Mouse (Mus musculus): Measurements from ENCODE around the gene Rpl28. TPM values are rescaled to one million over a fixed set of nuclear protein-coding genes. Genes with fewer than 3 reads are reported as not detected.

The Rpl28 gene
- polyA plus RNA-seq, 1 experiment from 2014 or later, result 203 TPM

DNA sequence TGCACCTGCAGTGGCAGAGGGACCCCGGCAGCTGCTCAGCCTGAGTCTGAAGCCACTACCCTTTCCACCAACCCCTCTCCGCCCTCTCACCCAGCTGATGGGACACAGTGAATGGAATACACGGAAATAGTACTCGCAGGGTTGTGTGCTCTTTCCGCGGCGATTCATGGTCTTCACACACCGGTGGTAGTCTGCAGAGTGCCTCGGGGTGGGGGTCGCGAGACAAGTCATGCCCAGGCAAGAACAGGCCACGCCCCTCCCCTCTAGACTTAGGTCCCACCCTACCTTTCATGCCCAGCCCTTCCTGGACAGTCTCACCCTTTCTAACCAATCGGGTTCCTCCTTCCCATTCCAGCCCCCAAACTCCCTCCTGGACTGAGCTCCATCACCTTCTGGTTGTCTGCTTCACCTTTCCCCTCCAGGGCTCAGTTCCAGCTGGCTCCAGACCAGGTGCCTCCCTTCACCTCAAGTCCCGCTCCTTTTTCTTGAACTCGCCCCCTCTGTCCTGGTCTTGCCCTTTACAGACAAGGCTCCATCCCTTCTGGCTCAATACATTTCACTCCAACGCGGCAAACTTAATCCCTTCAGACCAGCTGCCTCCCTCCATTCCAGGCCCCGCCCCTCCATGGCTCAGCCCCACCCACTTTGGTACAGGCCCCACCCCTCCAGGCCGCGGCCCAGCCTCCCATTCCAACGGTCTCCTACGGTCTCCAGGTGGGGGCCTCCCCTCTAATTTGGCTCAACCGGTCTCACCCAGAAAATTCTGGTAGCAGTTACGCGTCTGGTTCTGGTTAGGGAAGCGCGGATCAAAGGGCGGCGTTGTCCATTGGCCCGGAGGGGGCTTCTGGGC lies 40.5 kb upstream of the Rpl28 start:
- no peaks in the 10 kb centered on the region for H3K9me3 ChIP-seq (ENCODE audit: control insufficient read depth, low read length)
- H3K4me1 ChIP-seq (replicated peaks; ENCODE audit: control insufficient read depth, insufficient read depth, low read length), result peaks cover 10% of the 10 kb centered on the region
- peak overlapping the region; percentile 32 for H3K4me3 ChIP-seq (ENCODE audit: low read depth, low read length)
- H3K27ac ChIP-seq (ENCODE audit: low read depth, low read length), result 0 out of 2 replicates have a peak overlapping the region, but pooled peaks have one; percentile 7
- peak; percentile 85 for DNase-seq (ENCODE audit: low spot score)
- WGBS, result 1% methylated on average over 30 of the region's 30 CpGs
- no peaks in the 10 kb centered on the region for H3K36me3 ChIP-seq (ENCODE audit: control insufficient read depth, insufficient read depth, low read length)
- ATAC-seq (replicated peaks; ENCODE audit: low FRiP score), result peak; percentile 78
- peak overlapping the region; percentile 27; the same call in 1 of the 2 replicates for H3K9ac ChIP-seq (ENCODE audit: low read length)
- H3K27me3 ChIP-seq (ENCODE audit: control insufficient read depth, insufficient read depth, low read length), result no peaks in the 10 kb centered on the region
- H3K4me2 ChIP-seq (ENCODE audit: low read depth, low read length, severe bottlenecking), result peak overlapping the region; percentile 41

DNA sequence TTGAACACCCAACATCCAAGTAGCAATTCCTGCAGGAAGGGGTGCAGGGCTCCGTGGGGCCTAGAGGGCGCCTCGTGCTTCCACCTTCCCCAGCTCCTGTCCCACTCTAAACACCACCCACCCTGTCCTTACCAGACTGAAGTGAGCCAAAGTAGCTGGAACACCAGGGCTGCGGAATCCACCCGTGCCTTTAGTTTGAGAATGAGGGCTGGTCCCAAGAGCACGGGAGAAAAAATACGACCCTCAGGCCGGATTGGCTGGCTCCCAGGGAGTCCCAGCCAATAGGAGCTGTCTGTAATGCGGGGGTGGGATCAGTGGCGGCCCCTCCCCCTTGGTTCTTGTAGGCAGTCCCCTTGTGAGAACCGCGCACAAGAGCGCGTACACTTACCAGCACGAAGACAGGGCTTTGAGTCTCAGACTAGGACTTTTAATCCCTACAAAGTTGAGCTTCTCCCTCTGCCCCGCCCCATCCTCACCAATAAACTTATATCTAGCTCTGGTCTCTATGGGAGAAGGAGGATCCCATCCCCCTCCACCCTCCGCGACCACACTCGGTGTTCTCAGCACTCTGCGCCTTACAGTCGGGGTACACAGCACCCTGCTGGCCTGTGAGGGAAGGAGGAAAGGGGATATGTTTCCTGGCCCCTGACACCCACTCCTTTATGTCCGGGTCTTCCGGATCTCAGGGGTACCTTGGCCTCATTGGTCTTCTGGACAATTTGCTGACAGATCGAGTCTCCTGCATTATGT lies 39.7 kb upstream of the Rpl28 start, which contains the start of gene Cox6b2:
Cox6b2 (minus strand) TSS at position 274 of the 750 bp plus-strand sequence.
- Histone ChIP-seq H3K27ac (ENCODE audit: low read depth, low read length) (0 out of 2 replicates have a peak within 1 kb of the TSS, but pooled peaks have one; percentile 7), H3K9ac (ENCODE audit: low read length) (peak within 1 kb of the TSS; percentile 27), H3K27me3 (ENCODE audit: control insufficient read depth, insufficient read depth, low read length) (no peaks in the 10 kb centered on the region), H3K4me1 (replicated peaks; ENCODE audit: control insufficient read depth, insufficient read depth, low read length) (peaks cover 10% of the 10 kb centered on the region), H3K4me3 (ENCODE audit: low read depth, low read length) (peak within 1 kb of the TSS; percentile 32), H3K9me3 (ENCODE audit: control insufficient read depth, low read length) (no peaks in the 10 kb centered on the region), H3K4me2 (ENCODE audit: low read depth, low read length, severe bottlenecking) (peak within 1 kb of the TSS; percentile 41), H3K36me3 (ENCODE audit: control insufficient read depth, insufficient read depth, low read length) (no peaks in the 10 kb centered on the region)
- DNase-seq (ENCODE audit: low spot score) (peak; percentile 94), ATAC-seq (replicated peaks; ENCODE audit: low FRiP score) (peak; percentile 94)
- 5% methylated on average over 24 of the region's 24 CpGs for WGBS

DNA sequence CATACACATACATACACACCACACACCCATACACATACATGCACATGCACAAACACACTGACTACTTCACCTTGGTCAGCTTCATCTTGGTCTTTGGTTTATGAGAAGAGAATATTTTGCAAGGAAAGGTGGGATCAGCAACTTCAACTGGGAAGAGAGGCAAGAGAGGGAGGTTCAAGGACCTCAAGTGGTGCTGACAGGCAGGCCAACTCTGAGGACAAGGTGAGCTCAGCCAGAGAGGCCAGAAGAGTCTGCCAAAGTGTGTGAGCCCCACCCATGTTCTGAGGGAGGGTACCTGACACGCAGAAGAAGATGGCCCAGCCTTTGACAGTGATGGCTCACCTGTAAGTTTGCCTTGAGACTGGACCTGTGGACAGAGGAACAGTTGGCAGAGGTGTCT lies 33.0 kb upstream of the Rpl28 start:
- peak; percentile 20 for DNase-seq (ENCODE audit: low spot score)
- Histone ChIP-seq H3K4me3 (ENCODE audit: low read depth, low read length) (no peak overlapping the region), H3K4me2 (ENCODE audit: low read depth, low read length, severe bottlenecking) (no peak overlapping the region), H3K27ac (ENCODE audit: low read depth, low read length) (no peak overlapping the region; the same call in 1 of the 2 replicates), H3K9me3 (ENCODE audit: control insufficient read depth, low read length) (no peaks in the 10 kb centered on the region), H3K27me3 (ENCODE audit: control insufficient read depth, insufficient read depth, low read length) (no peaks in the 10 kb centered on the region), H3K36me3 (ENCODE audit: control insufficient read depth, insufficient read depth, low read length) (no peaks in the 10 kb centered on the region), H3K9ac (ENCODE audit: low read length) (no peak overlapping the region), H3K4me1 (replicated peaks; ENCODE audit: control insufficient read depth, insufficient read depth, low read length) (0 out of 2 replicates have a peak, but pooled peaks cover 1% of the 10 kb centered on the region)
- ATAC-seq (replicated peaks; ENCODE audit: low FRiP score), result no peak
- WGBS, result 41% methylated on average over 1 of the region's 1 CpGs

DNA sequence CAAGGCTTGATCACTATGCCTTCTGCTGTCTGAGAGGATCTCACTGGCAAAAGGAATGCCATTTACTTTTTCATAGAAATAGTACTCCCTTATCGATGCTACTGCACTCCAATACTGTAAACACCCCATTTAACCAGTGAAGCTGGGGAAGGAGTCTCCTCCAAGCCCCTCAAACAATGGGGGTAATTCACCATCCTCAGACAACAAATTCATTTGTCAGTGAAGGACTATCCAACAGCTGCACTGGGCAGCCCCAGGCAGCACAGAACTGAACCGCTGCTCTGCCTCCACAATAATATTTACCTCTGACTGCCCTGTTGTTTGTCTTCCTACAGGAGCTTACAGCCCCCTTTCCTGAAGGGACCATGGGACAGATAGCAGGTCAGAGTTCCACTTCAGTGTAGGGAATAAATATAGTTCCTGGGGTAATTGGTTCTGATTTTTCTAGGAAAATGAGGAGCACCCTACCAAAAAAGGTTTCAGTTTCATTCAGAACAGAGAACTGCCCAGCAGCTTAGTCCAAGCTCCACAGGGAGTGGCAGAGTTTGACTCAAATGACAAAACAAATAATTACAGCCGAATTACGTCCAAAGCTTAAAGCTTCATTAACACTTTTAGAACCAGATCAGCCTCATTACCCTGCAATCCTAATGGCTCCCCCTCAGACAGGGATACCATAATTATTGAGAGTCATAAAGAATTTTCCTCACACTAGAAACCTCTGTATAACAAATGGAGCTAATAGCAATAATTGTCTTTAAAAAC lies 27.5 kb upstream of the Rpl28 start:
- no peak overlapping the region for H3K4me2 ChIP-seq (ENCODE audit: low read depth, low read length, severe bottlenecking)
- H3K9ac ChIP-seq (ENCODE audit: low read length), result no peak overlapping the region
- no peak for ATAC-seq (replicated peaks; ENCODE audit: low FRiP score)
- WGBS, result 10% methylated on average over 4 of the region's 4 CpGs
- no peaks in the 10 kb centered on the region for H3K36me3 ChIP-seq (ENCODE audit: control insufficient read depth, insufficient read depth, low read length)
- DNase-seq (ENCODE audit: low spot score), result no peak
- peaks cover 12% of the 10 kb centered on the region for H3K4me1 ChIP-seq (replicated peaks; ENCODE audit: control insufficient read depth, insufficient read depth, low read length)
- H3K9me3 ChIP-seq (ENCODE audit: control insufficient read depth, low read length), result no peaks in the 10 kb centered on the region
- no peaks in the 10 kb centered on the region for H3K27me3 ChIP-seq (ENCODE audit: control insufficient read depth, insufficient read depth, low read length)
- no peak overlapping the region for H3K27ac ChIP-seq (ENCODE audit: low read depth, low read length)
- no peak overlapping the region for H3K4me3 ChIP-seq (ENCODE audit: low read depth, low read length)

DNA sequence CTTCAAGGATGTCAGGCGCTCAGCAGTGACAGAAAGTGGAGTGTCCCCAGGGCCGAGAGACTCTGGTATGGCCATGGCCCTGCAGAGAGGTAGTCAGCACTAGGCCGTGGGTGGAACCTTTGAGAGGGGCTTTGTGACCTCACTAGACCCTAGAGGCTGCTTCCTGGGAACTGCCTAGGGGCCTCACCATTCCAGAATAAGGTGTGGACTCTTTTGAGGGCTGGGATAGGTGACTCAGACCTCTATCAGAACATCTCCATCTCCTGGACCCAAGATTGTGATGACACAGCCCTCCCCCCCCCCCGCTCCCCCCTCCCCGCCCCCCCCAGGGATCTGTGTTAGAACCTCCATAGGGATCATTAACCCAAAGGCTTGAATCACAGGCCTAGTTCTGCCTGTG lies 21.5 kb upstream of the Rpl28 start, which contains the start of gene Fam71e2:
Fam71e2 (minus strand) TSS at position 101 of the 400 bp plus-strand sequence.
- no peak for DNase-seq (ENCODE audit: low spot score)
- ATAC-seq (replicated peaks; ENCODE audit: low FRiP score), result no peak
- 83% methylated on average over 3 of the region's 5 CpGs for WGBS

DNA sequence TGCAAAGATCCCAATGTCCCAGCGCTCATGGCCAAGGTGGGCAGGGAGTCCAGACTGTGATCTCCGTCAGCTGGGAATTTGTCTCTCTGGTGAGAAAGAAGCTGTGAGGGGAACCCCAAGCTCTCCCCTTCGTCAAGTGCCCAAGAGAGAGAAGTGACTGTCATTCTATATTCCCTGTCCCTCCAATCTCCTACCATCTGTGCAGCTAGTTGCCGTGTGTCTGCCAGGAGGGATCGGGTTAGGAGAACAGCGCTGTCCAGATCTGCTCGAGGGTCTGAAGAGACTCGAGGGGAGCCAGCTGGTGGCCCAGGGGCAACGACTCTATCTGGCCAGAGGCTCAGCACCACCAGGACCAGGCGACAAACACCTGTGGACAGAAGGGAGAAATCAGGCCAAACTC lies 16.5 kb upstream of the Rpl28 start:
- Histone ChIP-seq H3K27me3 (ENCODE audit: control insufficient read depth, insufficient read depth, low read length) (peaks cover 46% of the 10 kb centered on the region), H3K36me3 (ENCODE audit: control insufficient read depth, insufficient read depth, low read length) (no peaks in the 10 kb centered on the region), H3K4me2 (ENCODE audit: low read depth, low read length, severe bottlenecking) (no peak overlapping the region), H3K9ac (ENCODE audit: low read length) (no peak overlapping the region), H3K9me3 (ENCODE audit: control insufficient read depth, low read length) (no peaks in the 10 kb centered on the region), H3K27ac (ENCODE audit: low read depth, low read length) (no peak overlapping the region), H3K4me1 (replicated peaks; ENCODE audit: control insufficient read depth, insufficient read depth, low read length) (0 out of 2 replicates have a peak, but pooled peaks cover 5% of the 10 kb centered on the region), H3K4me3 (ENCODE audit: low read depth, low read length) (no peak overlapping the region)
- ATAC-seq (replicated peaks; ENCODE audit: low FRiP score), result no peak
- DNase-seq (ENCODE audit: low spot score), result no peak
- 55% methylated on average over 10 of the region's 10 CpGs for WGBS

More for the DNA sequence above, 21.5 kb upstream of the Rpl28 start, which contains the start of gene Fam71e2:
- Histone ChIP-seq H3K4me3 (ENCODE audit: low read depth, low read length) (no peak within 1 kb of the TSS), H3K36me3 (ENCODE audit: control insufficient read depth, insufficient read depth, low read length) (no peaks in the 10 kb centered on the region), H3K27ac (ENCODE audit: low read depth, low read length) (no peak within 1 kb of the TSS), H3K4me2 (ENCODE audit: low read depth, low read length, severe bottlenecking) (no peak within 1 kb of the TSS), H3K9ac (ENCODE audit: low read length) (no peak within 1 kb of the TSS), H3K4me1 (replicated peaks; ENCODE audit: control insufficient read depth, insufficient read depth, low read length) (no peaks in the 10 kb centered on the region), H3K9me3 (ENCODE audit: control insufficient read depth, low read length) (no peaks in the 10 kb centered on the region), H3K27me3 (ENCODE audit: control insufficient read depth, insufficient read depth, low read length) (peaks cover 13% of the 10 kb centered on the region)

DNA sequence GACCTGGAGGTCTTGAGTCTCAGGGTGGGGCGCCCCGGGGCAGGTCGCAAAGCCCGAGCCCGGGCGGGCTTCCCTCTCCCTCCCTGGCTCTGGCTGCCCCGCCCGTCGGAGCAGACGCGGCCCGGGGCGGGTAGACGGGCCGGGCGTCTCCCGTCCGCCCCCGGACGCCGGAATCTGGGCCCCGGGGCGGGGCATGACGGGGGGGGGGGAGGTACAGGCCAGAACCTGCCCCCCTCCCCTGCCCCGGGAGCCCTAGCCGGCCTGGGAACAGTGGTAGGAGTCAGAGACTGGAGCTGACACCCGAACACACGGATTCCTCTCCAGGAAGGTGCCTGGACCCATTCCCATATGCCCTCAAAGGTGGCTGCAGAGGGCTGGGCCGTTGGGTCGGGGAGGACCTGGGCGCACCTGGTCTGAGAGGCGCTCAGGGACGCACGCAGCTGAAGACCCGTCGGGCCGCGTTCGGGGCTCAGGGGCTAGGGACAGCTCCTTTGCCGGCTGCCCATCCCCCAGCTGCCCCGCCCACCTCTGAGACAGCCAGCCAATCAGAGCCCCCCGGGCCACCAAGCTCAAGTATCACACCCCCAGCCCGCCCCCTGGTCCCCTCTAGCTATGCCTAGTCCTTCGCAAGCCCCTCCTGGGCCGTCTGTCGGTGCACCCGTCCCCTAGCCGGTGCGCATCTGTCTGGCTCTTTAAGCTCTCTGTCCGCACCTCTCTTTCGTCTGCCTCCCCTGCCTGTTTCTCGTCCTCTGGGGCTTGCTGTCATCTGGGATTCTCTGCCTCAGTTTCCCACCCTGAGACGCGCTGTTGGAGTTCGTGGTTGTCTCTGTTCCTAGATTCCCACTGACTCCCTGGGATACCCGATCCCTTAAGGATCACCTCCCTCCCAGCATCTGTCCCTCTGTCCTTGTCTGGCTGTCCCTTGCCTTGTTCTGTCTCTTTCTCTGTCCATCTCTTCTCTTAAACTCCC lies 15.5 kb upstream of the Rpl28 start:
- Histone ChIP-seq H3K4me2 (ENCODE audit: low read depth, low read length, severe bottlenecking) (peak overlapping the region; percentile 32), H3K4me3 (ENCODE audit: low read depth, low read length) (peak overlapping the region; percentile 11), H3K9me3 (ENCODE audit: control insufficient read depth, low read length) (no peaks in the 10 kb centered on the region), H3K4me1 (replicated peaks; ENCODE audit: control insufficient read depth, insufficient read depth, low read length) (0 out of 2 replicates have a peak, but pooled peaks cover 5% of the 10 kb centered on the region), H3K9ac (ENCODE audit: low read length) (no peak overlapping the region), H3K36me3 (ENCODE audit: control insufficient read depth, insufficient read depth, low read length) (no peaks in the 10 kb centered on the region), H3K27ac (ENCODE audit: low read depth, low read length) (no peak overlapping the region), H3K27me3 (ENCODE audit: control insufficient read depth, insufficient read depth, low read length) (peaks cover 46% of the 10 kb centered on the region)
- ATAC-seq (replicated peaks; ENCODE audit: low FRiP score), result peak; percentile 86
- peak; percentile 90 for DNase-seq (ENCODE audit: low spot score)
- WGBS, result 1% methylated on average over 54 of the region's 56 CpGs

Measured in forebrain, embryonic 11.5 days (tissue).